Mouse (Mus musculus) CH12.LX (cell line): ENCODE measurements around the gene Eloa.
A peak's percentile ranks its signal among the peaks of the same experiment; 100 is the strongest.

ENCODE experiments used
- BHLHE40 ChIP-seq: IDR thresholded peaks from 2 replicates; pipeline ENCODE4 v1.6.1; 2011; ENCODE audit warnings: mild to moderate bottlenecking, low read depth, low read length, improper control_type of control experiment
- CHD1 ChIP-seq: IDR thresholded peaks from 2 replicates; pipeline ENCODE4 v1.6.1; 2012; ENCODE audit warnings: low read depth, low read length, improper control_type of control experiment, inconsistent platforms
- CTCF ChIP-seq, 2 experiments: IDR thresholded peaks in 1 of 2; conservative IDR thresholded peaks in 1 of 2; 2 replicates each; pipeline ENCODE4 v1.5.1; 2011 to 2012; ENCODE audit warnings: low read depth in 2 of 2, low read length in 2 of 2, improper control_type of control experiment in 1 of 2, inconsistent platforms in 1 of 2, mild to moderate bottlenecking in 1 of 2, moderate library complexity in 1 of 2
- ELF1 ChIP-seq: IDR thresholded peaks from 2 replicates; pipeline ENCODE4 v1.6.1; 2014; ENCODE audit warnings: low read depth, mild to moderate bottlenecking, inconsistent platforms, low read length, improper control_type of control experiment
- MAFK ChIP-seq: IDR thresholded peaks from 2 replicates; pipeline ENCODE4 v1.6.1; 2011; ENCODE audit warnings: low read length, improper control_type of control experiment; ENCODE audit not compliant: insufficient replicate concordance
- POLR2A ChIP-seq: IDR thresholded peaks from 2 replicates; pipeline ENCODE4 v1.6.1; 2011; ENCODE audit warnings: low read depth, mild to moderate bottlenecking, improper control_type of control experiment, low read length
- RCOR1 ChIP-seq: conservative IDR thresholded peaks from 2 replicates; pipeline ENCODE4 v1.6.1; 2012; ENCODE audit warnings: low read depth, mild to moderate bottlenecking, inconsistent platforms, low read length, improper control_type of control experiment
- UBTF ChIP-seq: IDR thresholded peaks from 2 replicates; pipeline ENCODE4 v1.6.1; 2012; ENCODE audit warnings: low read depth, mild to moderate bottlenecking, inconsistent platforms, low read length, improper control_type of control experiment, moderate library complexity
- USF2 ChIP-seq: conservative IDR thresholded peaks from 2 replicates; pipeline ENCODE4 v1.6.1; 2011; ENCODE audit warnings: low read depth, low read length, improper control_type of control experiment
- ZNF384 ChIP-seq: IDR thresholded peaks from 2 replicates; pipeline ENCODE4 v1.6.1; 2012; ENCODE audit warnings: low read depth, low read length, improper control_type of control experiment, inconsistent platforms

DNA sequence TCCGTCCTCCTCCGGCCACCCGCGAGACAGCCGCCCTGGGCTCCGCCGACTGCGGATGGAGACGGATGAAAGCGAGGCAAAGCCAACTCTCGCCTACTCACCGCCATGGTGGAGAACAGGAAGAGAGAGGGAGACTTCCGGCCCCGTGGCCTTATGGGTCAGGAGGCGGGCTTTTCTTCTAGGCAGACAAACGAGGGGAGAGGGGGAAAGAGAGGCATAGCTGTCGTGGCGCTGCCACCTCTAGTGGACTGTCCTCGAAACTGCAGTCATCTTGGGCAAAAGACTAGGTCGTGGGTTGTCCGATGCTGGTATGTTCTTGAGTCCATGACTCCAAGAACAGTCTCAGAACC lies 31.7 kb upstream of the Eloa start, which contains the start of gene Rpl11:
- TF ChIP-seq ZNF384 (no peak), UBTF (0 out of 2 replicates have a peak, but pooled peaks have one; percentile 46), CHD1 (no peak), CTCF (conservative IDR thresholded peaks at IDR 0.05 in 1 of 2, IDR thresholded peaks at IDR 0.05 in 1 of 2; ENCODE audit: low read depth in 2 of 2, low read length in 2 of 2) (peak; percentile 89 to 91), POLR2A (peak; percentile 94), BHLHE40 (peak; percentile 24; the same call in 1 of the 2 replicates), ELF1 (peak; percentile 91), MAFK (no peak), USF2 (0 out of 2 replicates have a peak, but pooled peaks have one; percentile 3), RCOR1 (no peak)
